Mouse (Mus musculus) left cerebral cortex, adult 2 months (tissue): ENCODE data around the gene Pld1. TPM values are rescaled to one million over a fixed set of nuclear protein-coding genes. Genes with fewer than 3 reads are reported as not detected.

Source experiments
- DNase-seq, 2 experiments: peaks; one replicate each; pipeline ENCODE4 v3.0.0; 2021 to 2022; ENCODE audit warnings: low spot score in 2 of 2, mixed read lengths in 1 of 2; ENCODE audit errors: extremely low spot score in 1 of 2
- H3K27ac ChIP-seq: fragments of 200-600 bp; 2 replicates; pipeline ENCODE4 v1.8.1; 2022
- H3K4me3 ChIP-seq: fragments of 200-600 bp; 2 replicates; pipeline ENCODE4 v1.8.1; 2022
- CTCF ChIP-seq: fragments of 200-600 bp; IDR thresholded peaks from 2 replicates; pipeline ENCODE4 v1.8.1; 2022; ENCODE audit warnings: antibody characterized with exemption, mild to moderate bottlenecking, moderate library complexity
- intact Hi-C: fragments of 180-260 bp; cut with DNase I; formaldehyde crosslinking; loops from one replicate; pipeline ENCODE4 v1.15.1; 2025
- total RNA-seq, 2 experiments: library from RNA; stranded (reverse); gene quantifications; 2 replicates each; pipeline ENCODE4 v1.2.3; 2021

Pld1 gene
- total RNA-seq, 2 experiments from 2014 or later: 7.4 to 7.5 TPM

- no peak for TF ChIP-seq CTCF
- no peak for DNase-seq
- Histone ChIP-seq H3K4me3 (no peak overlapping the region), H3K27ac (no peak overlapping the region)
- intact Hi-C loops: no loop called here
Measured at GRCm38 (mm10) chr3:28142121-28142520, 203.6 kb downstream of the Pld1 start.

GRCm38 (mm10) chr3:28144676-28145075 is 206.2 kb downstream of the Pld1 start:
- Histone ChIP-seq H3K4me3 (no peak overlapping the region), H3K27ac (no peak overlapping the region)
- TF ChIP-seq CTCF: no peak
- DNase-seq: no peak
- intact Hi-C loops: no loop called here

- no peak for TF ChIP-seq CTCF
- no peak overlapping the region for H3K27ac ChIP-seq
- H3K4me3 ChIP-seq: no peak overlapping the region
- no peak for DNase-seq
- intact Hi-C loops: no loop called here
Measured at GRCm38 (mm10) chr3:28145461-28145860, 207.0 kb downstream of the Pld1 start.

GRCm38 (mm10) chr3:28149656-28150256 is 211.3 kb downstream of the Pld1 start:
- intact Hi-C loops: no loop called here
- DNase-seq: no peak
- H3K27ac ChIP-seq: no peak overlapping the region
- TF ChIP-seq CTCF: no peak
- no peak overlapping the region for H3K4me3 ChIP-seq

- intact Hi-C loops: no loop called here
- DNase-seq: no peak
- no peak overlapping the region for H3K4me3 ChIP-seq
- no peak for TF ChIP-seq CTCF
- H3K27ac ChIP-seq: no peak overlapping the region
Measured at GRCm38 (mm10) chr3:28158006-28158405, 219.5 kb downstream of the Pld1 start.

- DNase-seq: no peak
- Histone ChIP-seq H3K4me3 (no peak overlapping the region), H3K27ac (no peak overlapping the region)
- intact Hi-C loops: no loop called here
- no peak for TF ChIP-seq CTCF
Measured at GRCm38 (mm10) chr3:28158916-28159315, 220.4 kb downstream of the Pld1 start.

- Histone ChIP-seq H3K27ac (no peak overlapping the region), H3K4me3 (no peak overlapping the region)
- TF ChIP-seq CTCF: no peak
- no peak for DNase-seq
- intact Hi-C loops: no loop called here
Measured at GRCm38 (mm10) chr3:28162346-28162745, 223.9 kb downstream of the Pld1 start.

- intact Hi-C loops: loop anchor here (2.0 to 5.0 kb wide), 4 partner anchors 238 to 582 kb away; no protein-coding TSS in a partner anchor
- no peak overlapping the region for H3K4me3 ChIP-seq
- H3K27ac ChIP-seq: no peak overlapping the region
- DNase-seq: no peak
- TF ChIP-seq CTCF: no peak
Measured at GRCm38 (mm10) chr3:28164678-28165077, 226.2 kb downstream of the Pld1 start.

GRCm38 (mm10) chr3:28165598-28165997 is 227.1 kb downstream of the Pld1 start:
- TF ChIP-seq CTCF: peak; percentile 72
- Histone ChIP-seq H3K4me3 (no peak overlapping the region), H3K27ac (no peak overlapping the region)
- peak; percentile 64 to 69 for DNase-seq
- intact Hi-C loops: loop anchor here (2.0 to 5.0 kb wide), 4 partner anchors 237 to 581 kb away; no protein-coding TSS in a partner anchor

GRCm38 (mm10) chr3:28167796-28168505 is 229.5 kb downstream of the Pld1 start:
- H3K4me3 ChIP-seq: no peak overlapping the region
- intact Hi-C loops: loop anchor here (5.0 kb wide), 3 partner anchors 234 to 394 kb away; no protein-coding TSS in a partner anchor
- TF ChIP-seq CTCF: no peak
- no peak overlapping the region for H3K27ac ChIP-seq
- DNase-seq: no peak

- peak in 1 of 2 experiments; percentile 45 for DNase-seq
- H3K4me3 ChIP-seq: no peak overlapping the region
Measured at GRCm38 (mm10) chr3:28170911-28171618, 232.6 kb downstream of the Pld1 start.

More at GRCm38 (mm10) chr3:28170911-28171618, 232.6 kb downstream of the Pld1 start:
- peak; percentile 2; the same call in 1 of the 2 replicates for TF ChIP-seq CTCF
- intact Hi-C loops: no loop called here
- no peak overlapping the region for H3K27ac ChIP-seq
